In the genomic region with DNA sequence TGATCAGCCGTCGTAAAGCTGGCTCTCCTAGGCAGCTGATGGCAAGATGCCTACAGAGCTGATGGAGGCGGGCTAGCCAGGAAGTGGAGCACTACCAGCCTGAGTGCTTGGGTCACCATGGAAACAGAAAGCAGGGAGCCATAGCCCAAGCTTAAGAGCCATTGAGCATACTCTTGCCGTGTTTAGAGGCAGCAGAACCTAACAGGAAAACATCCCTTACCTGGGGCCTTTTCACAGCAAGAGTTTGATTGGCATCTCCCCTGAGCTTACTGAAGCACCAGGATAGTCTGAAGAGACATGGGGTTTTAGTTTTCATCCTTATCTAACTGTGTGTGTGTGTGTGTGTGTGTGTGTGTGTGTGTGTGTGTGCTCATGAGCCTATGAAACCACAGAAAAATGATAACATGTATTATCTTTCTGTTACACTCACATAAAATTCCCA, we compare ENCODE assay signal across 9 mouse cellular contexts. TPM values are rescaled to one million over a fixed set of nuclear protein-coding genes. Genes with fewer than 3 reads are reported as not detected.
A peak's percentile ranks its signal among the peaks of the same experiment; 100 is the strongest.
DNase-seq lines count a peak whose midpoint lies in the region; ATAC-seq and TF ChIP-seq lines count a peak whose summit lies in the region.
"Had no signal": no experiment of that assay in that cellular context is flagged by ENCODE, and none has a peak within 500 bp of the region (broad histone marks: within the 10 kb centered on the region; RNA-seq: fewer than 3 reads in every experiment).

No protein-coding gene starts in this region.

- TF ChIP-seq CTCF in lung, embryonic 14.5 days (IDR thresholded peaks at IDR 0.05; ENCODE audit: low read depth), result no peak

- no peak overlapping the region for H3K9ac ChIP-seq in forebrain, embryonic 15.5 days (replicated peaks)
- no peak overlapping the region for H3K9ac ChIP-seq in forebrain, embryonic 11.5 days (ENCODE audit: low read length)
- H3K9ac ChIP-seq in lung, embryonic 14.5 days, result no peak overlapping the region
- H3K9ac ChIP-seq in intestine, embryonic 15.5 days, result no peak overlapping the region
- H3K9ac ChIP-seq: limb, embryonic 13.5 days had no signal

- H3K9me3 ChIP-seq in forebrain, embryonic 15.5 days, result no peaks in the 10 kb centered on the region
- H3K9me3 ChIP-seq in forebrain, embryonic 11.5 days (ENCODE audit: control insufficient read depth, low read length), result no peaks in the 10 kb centered on the region
- H3K9me3 ChIP-seq in lung, embryonic 14.5 days (ENCODE audit: low read depth, low read length), result no peaks in the 10 kb centered on the region
- H3K9me3 ChIP-seq in intestine, embryonic 15.5 days, result no peaks in the 10 kb centered on the region
- H3K9me3 ChIP-seq: limb, embryonic 13.5 days had no signal

- ATAC-seq in forebrain, embryonic 15.5 days (replicated peaks), result peak; percentile 81
- ATAC-seq in forebrain, embryonic 11.5 days (replicated peaks; ENCODE audit: low FRiP score), result no peak
- ATAC-seq in lung, embryonic 14.5 days (ENCODE audit: insufficient read depth), result 0 out of 2 replicates have a peak, but pooled peaks have one; percentile 56
- no peak for ATAC-seq in intestine, embryonic 15.5 days

- H3K27ac ChIP-seq in forebrain, embryonic 15.5 days (replicated peaks), result no peak overlapping the region
- H3K27ac ChIP-seq in forebrain, embryonic 11.5 days (ENCODE audit: low read depth, low read length), result no peak overlapping the region
- no peak overlapping the region for H3K27ac ChIP-seq in lung, embryonic 14.5 days (ENCODE audit: low read depth)
- H3K27ac ChIP-seq in intestine, embryonic 15.5 days, result no peak overlapping the region
- H3K27ac ChIP-seq: limb, embryonic 13.5 days had no signal

- no peak overlapping the region for H3K4me2 ChIP-seq in forebrain, embryonic 15.5 days (replicated peaks)
- no peak overlapping the region for H3K4me2 ChIP-seq in forebrain, embryonic 11.5 days (ENCODE audit: low read depth, low read length, severe bottlenecking)
- no peak overlapping the region for H3K4me2 ChIP-seq in lung, embryonic 14.5 days
- no peak overlapping the region for H3K4me2 ChIP-seq in intestine, embryonic 15.5 days (replicated peaks)
- H3K4me2 ChIP-seq: limb, embryonic 13.5 days had no signal

- DNase-seq in forebrain, embryonic 11.5 days (ENCODE audit: low spot score), result no peak
- DNase-seq in layer of hippocampus, adult 11-12 months (ENCODE audit: low spot score), result peak; percentile 65
- DNase-seq in lung, embryonic 14.5 days, result peak; percentile 54
- peak; percentile 66 for DNase-seq in right cerebral cortex, postnatal 14 days
- DNase-seq in B cell, adult 2 months, result no peak
- DNase-seq in spleen, postnatal 10 days (ENCODE audit: low spot score in 2 of 2), result no peak

- no peak overlapping the region for H3K4me3 ChIP-seq in forebrain, embryonic 15.5 days
- no peak overlapping the region for H3K4me3 ChIP-seq in forebrain, embryonic 11.5 days (ENCODE audit: low read depth, low read length)
- no peak overlapping the region for H3K4me3 ChIP-seq in lung, embryonic 14.5 days (ENCODE audit: low read depth, low read length)
- no peak overlapping the region for H3K4me3 ChIP-seq in intestine, embryonic 15.5 days (replicated peaks)
- H3K4me3 ChIP-seq: limb, embryonic 13.5 days had no signal

- no peaks in the 10 kb centered on the region for H3K36me3 ChIP-seq in forebrain, embryonic 15.5 days
- no peaks in the 10 kb centered on the region for H3K36me3 ChIP-seq in forebrain, embryonic 11.5 days (ENCODE audit: control insufficient read depth, insufficient read depth, low read length)
- H3K36me3 ChIP-seq in lung, embryonic 14.5 days (ENCODE audit: insufficient read depth), result no peaks in the 10 kb centered on the region
- H3K36me3 ChIP-seq in intestine, embryonic 15.5 days, result no peaks in the 10 kb centered on the region
- H3K36me3 ChIP-seq: limb, embryonic 13.5 days had no signal

- peaks cover 6% of the 10 kb centered on the region for H3K4me1 ChIP-seq in forebrain, embryonic 15.5 days
- H3K4me1 ChIP-seq in forebrain, embryonic 11.5 days (replicated peaks; ENCODE audit: control insufficient read depth, insufficient read depth, low read length), result no peaks in the 10 kb centered on the region
- no peaks in the 10 kb centered on the region for H3K4me1 ChIP-seq in lung, embryonic 14.5 days (ENCODE audit: insufficient read depth)
- no peaks in the 10 kb centered on the region for H3K4me1 ChIP-seq in intestine, embryonic 15.5 days (replicated peaks)

- H3K27me3 ChIP-seq in forebrain, embryonic 15.5 days, result no peaks in the 10 kb centered on the region
- no peaks in the 10 kb centered on the region for H3K27me3 ChIP-seq in forebrain, embryonic 11.5 days (ENCODE audit: control insufficient read depth, insufficient read depth, low read length)
- no peaks in the 10 kb centered on the region for H3K27me3 ChIP-seq in lung, embryonic 14.5 days (ENCODE audit: insufficient read depth, low read length)
- no peaks in the 10 kb centered on the region for H3K27me3 ChIP-seq in intestine, embryonic 15.5 days (replicated peaks)
- H3K27me3 ChIP-seq: limb, embryonic 13.5 days had no signal

- 23% methylated on average over 4 of the region's 4 CpGs for WGBS in forebrain, embryonic 15.5 days
- WGBS in forebrain, embryonic 11.5 days, result 64% methylated on average over 4 of the region's 4 CpGs
- 29% methylated on average over 4 of the region's 4 CpGs for WGBS in lung, embryonic 14.5 days
- 41% methylated on average over 4 of the region's 4 CpGs for WGBS in intestine, embryonic 15.5 days

RNA-seq across cellular contexts. Expression of gene Esyt3, which starts 13.0 kb away (rescaled TPM):
- 0.46 and 0.86 TPM in 2 replicates for polyA plus RNA-seq in forebrain, embryonic 15.5 days (2015; fragmentation: Nextera tagmentation; extraction: Ambion mirVana)
- polyA plus RNA-seq in forebrain, embryonic 11.5 days (2014; fragmentation: Nextera tagmentation; extraction: Ambion mirVana), result 0.35 TPM in 2 replicates
- 1.1 and 1.2 TPM in 2 replicates for polyA plus RNA-seq in lung, embryonic 14.5 days (2014; fragmentation: Nextera tagmentation; extraction: Ambion mirVana)
- polyA plus RNA-seq in intestine, embryonic 15.5 days (2015; fragmentation: Nextera tagmentation; extraction: Ambion mirVana), result 0.40 and 0.53 TPM in 2 replicates

Comparison
In these comparisons a context has a peak if more than half of its experiments do, and no peak if none do; other contexts are left out.
1. ATAC-seq: peak in forebrain, embryonic 15.5 days (single experiment) and lung, embryonic 14.5 days (single experiment); none in forebrain, embryonic 11.5 days (single experiment) and intestine, embryonic 15.5 days (single experiment).
2. DNase-seq: peak in layer of hippocampus, adult 11-12 months (single experiment), lung, embryonic 14.5 days (single experiment) and right cerebral cortex, postnatal 14 days (single experiment); none in forebrain, embryonic 11.5 days (single experiment), B cell, adult 2 months (0 of 2) and spleen, postnatal 10 days (0 of 2).